Mouse (Mus musculus) subcutaneous adipose tissue, adult 2 months (tissue): Measurements from ENCODE around the gene Srpk1. TPM values are rescaled to one million over a fixed set of nuclear protein-coding genes. Genes with fewer than 3 reads are reported as not detected.

Experiments
- polyA plus RNA-seq: library from polyadenylated mRNA; depleted of rRNA; stranded (reverse); fragments of >200 nt; gene quantifications from 2 replicates; pipeline ENCODE4 v1.2.3, GENCODE M21; 2012; ENCODE audit warnings: low replicate concordance; rRNA removed

Srpk1 gene
- polyA plus RNA-seq = 23.1 and 39.4 TPM in 2 replicates

GRCm38 (mm10) chr17:28622300-28622759, at the start of gene Srpk1:
Gene Srpk1, minus strand, starts transcription at chr17:28622709.

GRCm38 (mm10) chr17:28575244-28576125, 47.0 kb downstream of the Srpk1 start, which contains the start of gene Lhfpl5:
Gene Lhfpl5, plus strand, starts transcription at chr17:28575641.

DNA sequence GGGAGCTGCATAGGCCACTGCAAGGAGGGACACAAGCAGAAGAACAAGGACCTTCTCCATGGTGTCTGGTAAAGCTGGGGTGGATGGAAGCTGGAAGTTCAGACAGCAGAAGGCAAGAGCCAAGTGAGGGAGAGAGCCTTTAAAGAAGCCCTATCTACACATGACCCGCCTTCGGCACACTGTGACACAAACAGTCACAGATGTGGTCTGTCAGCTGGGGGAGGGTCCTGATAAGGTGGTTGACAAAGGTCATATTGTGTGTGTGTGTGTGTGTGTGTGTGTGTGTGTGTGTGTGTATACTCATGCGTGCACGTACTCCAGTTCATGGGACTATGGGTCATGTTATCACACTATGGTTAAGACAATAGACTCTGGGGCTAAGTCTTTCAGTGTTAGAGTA, 61.9 kb downstream of the Srpk1 start, which contains the start of gene Clps:
Gene Clps, minus strand, starts transcription at position 169 of the 400 bp plus-strand sequence.

DNA sequence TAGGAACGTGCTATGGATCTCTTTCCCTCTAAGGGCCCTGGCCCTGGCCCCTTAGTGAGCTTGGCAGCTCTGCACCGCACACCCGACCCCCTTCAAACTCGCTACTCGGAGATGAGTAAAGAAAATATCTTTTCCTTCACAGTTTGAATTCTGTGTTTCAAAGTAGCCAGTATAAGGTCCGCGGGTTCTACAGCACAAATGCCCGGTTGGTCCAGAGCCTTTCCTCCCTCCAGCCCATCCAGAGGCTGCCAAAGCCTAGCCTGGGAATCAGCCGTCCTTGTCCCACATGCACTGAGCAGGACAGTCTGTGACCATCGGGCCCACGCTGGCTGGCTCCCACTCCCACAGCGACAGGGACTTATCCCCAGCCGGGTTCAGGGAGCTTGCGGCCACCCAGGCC, 73.4 kb downstream of the Srpk1 start, which contains the start of gene Clpsl2:
Gene Clpsl2, plus strand, starts transcription at position 301 of the 400 bp plus-strand sequence.

Other genes starting within 250 kb of the Srpk1 start
- gene Fkbp5, start 105.2 kb downstream of the Srpk1 start, polyA plus RNA-seq = 8.1 and 15.4 TPM in 2 replicates
- not detected in 2 replicates for gene Armc12, start 91.9 kb downstream of the Srpk1 start, polyA plus RNA-seq
- gene Clpsl2, start 73.3 kb downstream of the Srpk1 start, polyA plus RNA-seq = 0.30 and 1.6 TPM in 2 replicates
- 0.79 and 0.90 TPM in 2 replicates for gene Clps, start 61.9 kb downstream of the Srpk1 start, polyA plus RNA-seq
- gene Lhfpl5, start 47.1 kb downstream of the Srpk1 start, polyA plus RNA-seq = not detected in 2 replicates
- 1.3 and 2.5 TPM in 2 replicates for gene Slc26a8, start 67.5 kb upstream of the Srpk1 start, polyA plus RNA-seq
- 86.8 and 107 TPM in 2 replicates for gene Mapk14, start 68.6 kb upstream of the Srpk1 start, polyA plus RNA-seq
- gene AC170998.1, start 103.4 kb upstream of the Srpk1 start, polyA plus RNA-seq = 0.62 and 1.0 TPM in 2 replicates
- 0.69 and 17.8 TPM in 2 replicates for gene Mapk13, start 146.6 kb upstream of the Srpk1 start, polyA plus RNA-seq
- gene Brpf3, start 178.4 kb upstream of the Srpk1 start, polyA plus RNA-seq = 44.7 and 56.5 TPM in 2 replicates
- 0.09 and 0.18 TPM in 2 replicates for gene Pnpla1, start 235.7 kb upstream of the Srpk1 start, polyA plus RNA-seq